Mouse (Mus musculus) skeletal muscle tissue, adult 2 months (tissue): ENCODE measurements around the gene Irf3.
"Not testable (repeated sequence)": the region's sequence is repeated elsewhere in the genome, so short reads cannot be mapped to it uniquely, and the experiment has no call there.

Experiments
- DNase-seq: peaks from one replicate; pipeline ENCODE4 v3.0.0-alpha.2; 2012; ENCODE audit warnings: low read depth, low spot score

Irf3 gene

GRCm38 (mm10) chr7:45007846-45008245 is 10.4 kb downstream of the Irf3 start:
- DNase-seq = no peak

- DNase-seq = no peak
Observed at GRCm38 (mm10) chr7:45008411-45008810, 11.0 kb downstream of the Irf3 start.

- DNase-seq = no peak
Observed at GRCm38 (mm10) chr7:45012011-45012410, 14.6 kb downstream of the Irf3 start.

GRCm38 (mm10) chr7:45012824-45013223 is 15.4 kb downstream of the Irf3 start:
- no peak for DNase-seq

- no peak for DNase-seq
Observed at GRCm38 (mm10) chr7:45013366-45014095, 16.1 kb downstream of the Irf3 start.

- DNase-seq = no peak
Observed at GRCm38 (mm10) chr7:45014096-45014451, 16.6 kb downstream of the Irf3 start.

GRCm38 (mm10) chr7:45015344-45015956 is 18.0 kb downstream of the Irf3 start:
- no peak for DNase-seq

- DNase-seq = peak; percentile 99
Observed at GRCm38 (mm10) chr7:45015957-45016612, 18.6 kb downstream of the Irf3 start, which contains the start of gene Scaf1. Scaf1 (minus strand) TSS chr7:45016363.

- DNase-seq = no peak
Observed at GRCm38 (mm10) chr7:45016761-45017160, 19.3 kb downstream of the Irf3 start.

- peak; percentile 99 for DNase-seq
Observed at GRCm38 (mm10) chr7:45017242-45018061, 20.0 kb downstream of the Irf3 start, which contains the start of gene Rras. Rras (plus strand) TSS chr7:45017961.

- peak; percentile 85 for DNase-seq
Observed at GRCm38 (mm10) chr7:45019031-45019571, 21.7 kb downstream of the Irf3 start.

- no peak for DNase-seq
Observed at GRCm38 (mm10) chr7:45020225-45020624, 22.8 kb downstream of the Irf3 start.

- not testable (repeated sequence) for DNase-seq
Observed at GRCm38 (mm10) chr7:45023711-45024110, 26.3 kb downstream of the Irf3 start.

- DNase-seq = no peak
Observed at GRCm38 (mm10) chr7:45024281-45025248, 27.1 kb downstream of the Irf3 start.

- no peak for DNase-seq
Observed at GRCm38 (mm10) chr7:45025601-45026220, 28.3 kb downstream of the Irf3 start.

GRCm38 (mm10) chr7:45026256-45026655 is 28.8 kb downstream of the Irf3 start:
- no peak for DNase-seq

- no peak for DNase-seq
Observed at GRCm38 (mm10) chr7:45027761-45028160, 30.3 kb downstream of the Irf3 start.

GRCm38 (mm10) chr7:45028351-45028750 is 30.9 kb downstream of the Irf3 start:
- no peak for DNase-seq

GRCm38 (mm10) chr7:45029995-45030394 is 32.5 kb downstream of the Irf3 start:
- DNase-seq = no peak

- no peak for DNase-seq
Observed at GRCm38 (mm10) chr7:45030857-45031256, 33.4 kb downstream of the Irf3 start.
